Mouse (Mus musculus) liver, postnatal 0 days (tissue): ENCODE results near the gene E130218I03Rik. TPM values are rescaled to one million over a fixed set of nuclear protein-coding genes. Genes with fewer than 3 reads are reported as not detected.

Experiments
- ATAC-seq: fragments of 200-750 bp; cut with Nextera tagmentation; 2 replicates; pipeline ENCODE4 v1.8.0; 2017; ENCODE audit warnings: mild to moderate bottlenecking, moderate library complexity
- DNase-seq: peaks from one replicate; pipeline ENCODE4 v3.0.0-alpha.2; 2016
- H3K27ac ChIP-seq: fragments of 300-500 bp; sonication (generic); 2 replicates; pipeline ENCODE4 v1.5.1; 2014; ENCODE audit warnings: antibody characterized with exemption, moderate library complexity, mild to moderate bottlenecking, low read depth
- H3K27me3 ChIP-seq: fragments of 300-500 bp; sonication (generic); 2 replicates; pipeline ENCODE4 v1.6.1; 2014; ENCODE audit warnings: low read length, control low read depth, mixed read lengths; ENCODE audit not compliant: insufficient read depth
- H3K36me3 ChIP-seq: fragments of 300-500 bp; sonication (generic); replicated peaks from 2 replicates; pipeline ENCODE4 v1.6.1; 2014; ENCODE audit warnings: mild to moderate bottlenecking, control low read depth, low read length, moderate library complexity, mixed read lengths; ENCODE audit not compliant: insufficient read depth
- H3K4me1 ChIP-seq: fragments of 300-500 bp; sonication (generic); 2 replicates; pipeline ENCODE4 v1.6.1; 2014; ENCODE audit warnings: antibody characterized with exemption, mild to moderate bottlenecking, control low read depth; ENCODE audit not compliant: insufficient read depth
- H3K4me2 ChIP-seq: fragments of 300-500 bp; sonication (generic); 2 replicates; pipeline ENCODE4 v1.6.1; 2014; ENCODE audit warnings: low read depth, mild to moderate bottlenecking, low read length, moderate library complexity, mixed read lengths
- H3K4me3 ChIP-seq: fragments of 300-500 bp; sonication (generic); 2 replicates; pipeline ENCODE4 v1.5.1; 2014; ENCODE audit warnings: low read depth, low read length
- H3K9ac ChIP-seq: fragments of 300-500 bp; sonication (generic); replicated peaks from 2 replicates; pipeline ENCODE4 v1.6.1; 2014; ENCODE audit warnings: mild to moderate bottlenecking, moderate library complexity
- H3K9me3 ChIP-seq: fragments of 300-500 bp; sonication (generic); 2 replicates; pipeline ENCODE4 v1.6.1; 2016; ENCODE audit warnings: mild to moderate bottlenecking, control low read depth, low read length, mixed read lengths
- CTCF ChIP-seq: sonication (generic); IDR thresholded peaks from 2 replicates; pipeline ENCODE4 v1.5.1; 2016; ENCODE audit warnings: antibody characterized with exemption, low read depth
- EP300 ChIP-seq: IDR thresholded peaks from 2 replicates; pipeline ENCODE4 v1.6.1; 2016; ENCODE audit warnings: antibody characterized with exemption, low read depth, mild to moderate bottlenecking
- WGBS: fragments of 180-500 bp; shearing (Covaris S2); extraction: QIAGEN DNeasy Blood & Tissue Kit; methylation state at CpG from one replicate; pipeline ENCODE4 v1.1.7; 2014; ENCODE audit not compliant: insufficient replicate concordance; 5-methylcytosine and 5-hydroxymethylcytosine counted together
- polyA plus RNA-seq: library from polyadenylated mRNA; unstranded; fragments of >200 nt; fragmentation: Nextera tagmentation; extraction: Ambion mirVana; gene quantifications from 2 replicates; pipeline ENCODE4 v1.2.1, GENCODE M21; 2015

The E130218I03Rik gene
- polyA plus RNA-seq, 1 experiment from 2014 or later, result 0.23 TPM

GRCm38 (mm10) chr4:134255854-134256253 lies 12.4 kb downstream of the E130218I03Rik start:
- Histone ChIP-seq H3K27ac (no peak overlapping the region), H3K9me3 (no peaks in the 10 kb centered on the region), H3K36me3 (no peaks in the 10 kb centered on the region), H3K4me2 (no peak overlapping the region), H3K9ac (no peak overlapping the region), H3K4me3 (no peak overlapping the region), H3K4me1 (peaks cover 23% of the 10 kb centered on the region), H3K27me3 (peaks cover 50% of the 10 kb centered on the region)
- 50% methylated on average over 4 of the region's 4 CpGs for WGBS
- no peak for DNase-seq
- no peak for TF ChIP-seq EP300
- no peak for TF ChIP-seq CTCF
- ATAC-seq, result no peak

- Histone ChIP-seq H3K27ac (no peak overlapping the region), H3K9me3 (no peaks in the 10 kb centered on the region), H3K4me2 (0 out of 2 replicates have a peak overlapping the region, but pooled peaks have one; percentile 22), H3K27me3 (peaks cover 43% of the 10 kb centered on the region), H3K4me1 (peaks cover 17% of the 10 kb centered on the region), H3K4me3 (no peak overlapping the region), H3K36me3 (no peaks in the 10 kb centered on the region), H3K9ac (no peak overlapping the region)
- 34% methylated on average over 16 of the region's 19 CpGs for WGBS
- TF ChIP-seq CTCF (no peak), EP300 (no peak)
- DNase-seq, result no peak
- no peak for ATAC-seq
These were observed 13.1 kb downstream of the E130218I03Rik start for GRCm38 (mm10) chr4:134256407-134257197.

- no peak overlapping the region for H3K9ac ChIP-seq
- no peak for TF ChIP-seq EP300
- no peak for TF ChIP-seq CTCF
- 38% methylated on average over 11 of the region's 11 CpGs for WGBS
- no peak overlapping the region for H3K4me3 ChIP-seq
- H3K4me1 ChIP-seq, result peaks cover 13% of the 10 kb centered on the region
- H3K27ac ChIP-seq, result no peak overlapping the region
- no peaks in the 10 kb centered on the region for H3K36me3 ChIP-seq
- no peak overlapping the region for H3K4me2 ChIP-seq
- H3K27me3 ChIP-seq, result peaks cover 35% of the 10 kb centered on the region
- no peak for DNase-seq
- no peak for ATAC-seq
- no peaks in the 10 kb centered on the region for H3K9me3 ChIP-seq
These were observed 13.9 kb downstream of the E130218I03Rik start for GRCm38 (mm10) chr4:134257198-134258009.

- Histone ChIP-seq H3K9me3 (no peaks in the 10 kb centered on the region), H3K27ac (no peak overlapping the region), H3K4me3 (no peak overlapping the region), H3K4me2 (peak overlapping the region; percentile 5; the same call in 1 of the 2 replicates), H3K9ac (no peak overlapping the region), H3K36me3 (no peaks in the 10 kb centered on the region), H3K4me1 (peaks cover 13% of the 10 kb centered on the region), H3K27me3 (peaks cover 25% of the 10 kb centered on the region)
- TF ChIP-seq CTCF (no peak), EP300 (no peak)
- ATAC-seq (no peak), DNase-seq (no peak)
- 26% methylated on average over 11 of the region's 11 CpGs for WGBS
These were observed 14.9 kb downstream of the E130218I03Rik start for GRCm38 (mm10) chr4:134258354-134258753.

- Histone ChIP-seq H3K4me1 (peaks cover 3% of the 10 kb centered on the region; the same call in 1 of the 2 replicates), H3K4me2 (no peak overlapping the region), H3K27ac (no peak overlapping the region), H3K9me3 (no peaks in the 10 kb centered on the region), H3K4me3 (no peak overlapping the region), H3K27me3 (0 out of 2 replicates have a peak, but pooled peaks cover 2% of the 10 kb centered on the region), H3K9ac (no peak overlapping the region), H3K36me3 (no peaks in the 10 kb centered on the region)
- 35% methylated on average over 6 of the region's 6 CpGs for WGBS
- no peak for TF ChIP-seq EP300
- TF ChIP-seq CTCF, result peak; percentile 90
- DNase-seq (peak; percentile 80), ATAC-seq (no peak)
These were observed 19.7 kb downstream of the E130218I03Rik start for GRCm38 (mm10) chr4:134263191-134263590.

- no peaks in the 10 kb centered on the region for H3K4me1 ChIP-seq
- H3K9ac ChIP-seq, result no peak overlapping the region
- H3K4me2 ChIP-seq, result no peak overlapping the region
- H3K36me3 ChIP-seq, result no peaks in the 10 kb centered on the region
- WGBS, result 69% methylated on average over 9 of the region's 9 CpGs
- no peak for TF ChIP-seq CTCF
- no peak for TF ChIP-seq EP300
- H3K4me3 ChIP-seq, result no peak overlapping the region
- no peak overlapping the region for H3K27ac ChIP-seq
- ATAC-seq (no peak), DNase-seq (no peak)
- no peaks in the 10 kb centered on the region for H3K9me3 ChIP-seq
- no peaks in the 10 kb centered on the region for H3K27me3 ChIP-seq
These were observed 22.6 kb downstream of the E130218I03Rik start for GRCm38 (mm10) chr4:134265860-134266585.
